In the genomic region with DNA sequence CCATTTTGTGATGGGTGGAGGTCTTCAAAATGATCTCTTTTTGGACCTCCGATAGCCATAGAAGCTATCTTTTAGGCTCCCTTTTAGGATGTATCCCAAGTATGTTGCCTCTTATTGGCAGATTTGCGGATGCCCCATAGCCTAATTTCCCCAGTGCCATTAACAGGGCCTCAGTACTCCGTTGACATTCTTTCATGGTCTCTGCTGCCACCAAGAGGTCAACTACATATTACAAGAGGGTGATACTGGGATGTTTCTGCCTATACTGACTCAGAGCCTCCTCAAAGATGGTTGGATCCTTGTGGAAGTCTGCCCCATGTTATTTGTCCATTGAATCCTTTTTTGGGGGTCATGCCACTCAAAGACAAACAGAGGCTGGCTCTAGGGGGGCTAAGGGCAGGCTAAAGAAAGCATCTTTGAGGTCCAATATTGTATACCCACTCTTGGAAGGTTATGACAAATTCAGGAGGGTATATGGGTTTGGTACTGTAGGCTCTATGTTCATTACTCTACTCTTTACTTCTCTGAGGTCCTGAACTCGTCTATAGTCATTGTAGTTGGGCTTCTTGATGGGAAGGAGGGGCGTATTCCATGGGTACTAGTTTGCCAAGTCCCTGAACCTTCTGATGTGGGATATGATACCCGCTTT, we compare ENCODE assay signal across 9 mouse cellular contexts. TPM values are rescaled to one million over a fixed set of nuclear protein-coding genes. Genes with fewer than 3 reads are reported as not detected.
A peak's percentile ranks its signal among the peaks of the same experiment; 100 is the strongest.
DNase-seq lines count a peak whose midpoint lies in the region; ATAC-seq and TF ChIP-seq lines count a peak whose summit lies in the region.
"Had no signal": no experiment of that assay in that cellular context is flagged by ENCODE, and none has a peak within 500 bp of the region (broad histone marks: within the 10 kb centered on the region; RNA-seq: fewer than 3 reads in every experiment).

No protein-coding gene starts in this region.

- H3K79me2 ChIP-seq in CH12.LX (replicated peaks; ENCODE audit: control insufficient read depth, extremely low read depth, insufficient read depth, poor library complexity, severe bottlenecking): no peaks in the 10 kb centered on the region

- no peak overlapping the region for H3K27ac ChIP-seq in CH12.LX (ENCODE audit: insufficient read depth, low read depth)
- no peak overlapping the region for H3K27ac ChIP-seq in heart, postnatal 0 days (ENCODE audit: low read depth)
- H3K27ac ChIP-seq in lung, embryonic 14.5 days (ENCODE audit: low read depth): no peak overlapping the region
- H3K27ac ChIP-seq: heart, embryonic 13.5 days had no signal

- in situ Hi-C loops in CH12.LX (cut with MboI; ENCODE audit: low pct_ligation_motif_present, low pct_unique_long_range_greater_than_20kb, low sequenced_read_pairs): loop anchor here (10.0 kb wide), 2 partner anchors 538 to 758 kb away; a partner anchor contains a TSS

- TF ChIP-seq EP300 in CH12.LX (IDR thresholded peaks at IDR 0.05; ENCODE audit: low read length): no peak
- TF ChIP-seq EP300 in heart, postnatal 0 days (IDR thresholded peaks at IDR 0.05; ENCODE audit: low read depth): no peak

- dilution Hi-C loops in CH12.LX (cut with MboI; ENCODE audit: extremely low pct_ligation_motif_present, extremely low pct_unique_long_range_greater_than_20kb, low sequenced_read_pairs): no loop called here

- DNase-seq in CH12.LX (ENCODE audit: extremely low read depth): peak; percentile 77
- DNase-seq in adrenal gland, adult 2 months: peak; percentile 82
- DNase-seq in embryo, embryonic 11 days: peak; percentile 82
- peak; percentile 57 for DNase-seq in heart, postnatal 0 days (ENCODE audit: low spot score)
- peak; percentile 81 for DNase-seq in kidney, postnatal 14 days
- DNase-seq in lung, embryonic 14.5 days: peak; percentile 93
- peak; percentile 65 to 68 for DNase-seq in urinary bladder, postnatal 36 days (ENCODE audit: low spot score in 2 of 2)

- H3K9ac ChIP-seq in CH12.LX (ENCODE audit: insufficient read depth, low read depth): no peak overlapping the region
- no peak overlapping the region for H3K9ac ChIP-seq in heart, postnatal 0 days (replicated peaks; ENCODE audit: low read depth, low read length)
- no peak overlapping the region for H3K9ac ChIP-seq in lung, embryonic 14.5 days
- H3K9ac ChIP-seq: heart, embryonic 13.5 days had no signal

- H3K27me3 ChIP-seq in CH12.LX (replicated peaks): no peaks in the 10 kb centered on the region
- H3K27me3 ChIP-seq in heart, postnatal 0 days (ENCODE audit: control insufficient read depth, insufficient read depth, low read length): no peaks in the 10 kb centered on the region
- H3K27me3 ChIP-seq in lung, embryonic 14.5 days (ENCODE audit: insufficient read depth, low read length): no peaks in the 10 kb centered on the region

- no peak for ATAC-seq in heart, postnatal 0 days (ENCODE audit: insufficient read depth, low read depth)
- ATAC-seq in lung, embryonic 14.5 days (ENCODE audit: insufficient read depth): peak; percentile 67
- peak; percentile 60; the same call in 1 of the 2 replicates for ATAC-seq in neutrophil, adult 5-6 weeks (ENCODE audit: extremely low read depth, insufficient number of reproducible peaks, low FRiP score, poor library complexity, severe bottlenecking)

- H3K4me2 ChIP-seq in CH12.LX (ENCODE audit: insufficient read depth, low read depth, poor library complexity, severe bottlenecking): no peak overlapping the region
- no peak overlapping the region for H3K4me2 ChIP-seq in heart, postnatal 0 days (ENCODE audit: low read depth, low read length)
- no peak overlapping the region for H3K4me2 ChIP-seq in lung, embryonic 14.5 days
- H3K4me2 ChIP-seq: heart, embryonic 13.5 days had no signal

- 0 out of 4 replicates have a peak, but pooled peaks cover 0 to 2% of the 10 kb centered on the region in 2 experiments for H3K4me1 ChIP-seq in CH12.LX (ENCODE audit: control insufficient read depth in 1 of 2, insufficient read depth in 2 of 2)
- H3K4me1 ChIP-seq in heart, postnatal 0 days (ENCODE audit: control insufficient read depth, insufficient read depth): 0 out of 2 replicates have a peak, but pooled peaks cover 4% of the 10 kb centered on the region
- H3K4me1 ChIP-seq in lung, embryonic 14.5 days (ENCODE audit: insufficient read depth): no peaks in the 10 kb centered on the region

- H3K9me3 ChIP-seq in CH12.LX (replicated peaks; ENCODE audit: low read length): no peaks in the 10 kb centered on the region
- H3K9me3 ChIP-seq in heart, postnatal 0 days (replicated peaks; ENCODE audit: control insufficient read depth, low read length): no peaks in the 10 kb centered on the region
- H3K9me3 ChIP-seq in lung, embryonic 14.5 days (ENCODE audit: low read depth, low read length): no peaks in the 10 kb centered on the region
- H3K9me3 ChIP-seq: heart, embryonic 13.5 days had no signal

- peak; percentile 72 to 89 for TF ChIP-seq CTCF in CH12.LX (conservative IDR thresholded peaks at IDR 0.05 in 1 of 2, IDR thresholded peaks at IDR 0.05 in 1 of 2; ENCODE audit: low read depth in 2 of 2, low read length in 2 of 2)
- TF ChIP-seq CTCF in heart, postnatal 0 days (IDR thresholded peaks at IDR 0.05; ENCODE audit: low read depth): peak; percentile 87
- TF ChIP-seq CTCF in lung, embryonic 14.5 days (IDR thresholded peaks at IDR 0.05; ENCODE audit: low read depth): peak; percentile 89

- TF ChIP-seq RAD21 in CH12.LX (IDR thresholded peaks at IDR 0.05; ENCODE audit: low read depth, low read length): peak; percentile 97

- no peaks in the 10 kb centered on the region for H3K36me3 ChIP-seq in CH12.LX (replicated peaks in 1 of 2; ENCODE audit: control insufficient read depth in 1 of 2, insufficient read depth in 1 of 2, low read length in 1 of 2)
- H3K36me3 ChIP-seq in heart, postnatal 0 days (replicated peaks; ENCODE audit: control insufficient read depth, insufficient read depth, low read length): no peaks in the 10 kb centered on the region
- H3K36me3 ChIP-seq in lung, embryonic 14.5 days (ENCODE audit: insufficient read depth): no peaks in the 10 kb centered on the region
- H3K36me3 ChIP-seq: heart, embryonic 13.5 days had no signal

- 44% methylated on average over 6 of the region's 6 CpGs for WGBS in heart, postnatal 0 days
- 41% methylated on average over 6 of the region's 6 CpGs for WGBS in lung, embryonic 14.5 days

- no peak overlapping the region for H3K4me3 ChIP-seq in CH12.LX (replicated peaks in 1 of 3; ENCODE audit: low read depth in 2 of 3, low read length in 2 of 3, poor library complexity in 1 of 3)
- H3K4me3 ChIP-seq in heart, postnatal 0 days (ENCODE audit: low read depth, low read length): no peak overlapping the region
- H3K4me3 ChIP-seq in lung, embryonic 14.5 days (ENCODE audit: low read depth, low read length): no peak overlapping the region
- H3K4me3 ChIP-seq: heart, embryonic 13.5 days had no signal

- no peak for TF ChIP-seq POLR2A in CH12.LX (IDR thresholded peaks at IDR 0.05; ENCODE audit: low read depth, low read length)

TF ChIP-seq in CH12.LX, 34 proteins besides CTCF, POLR2A, EP300 and RAD21:
- TF ChIP-seq SMC3 (IDR thresholded peaks at IDR 0.05; ENCODE audit: low read depth, low read length) (peak; percentile 78), GABPA (IDR thresholded peaks at IDR 0.05; ENCODE audit: insufficient replicate concordance, low read depth, low read length) (no peak), ZC3H11A (IDR thresholded peaks at IDR 0.05; ENCODE audit: low read depth, low read length) (peak; percentile 51; the same call in 1 of the 2 replicates)

RNA-seq across cellular contexts. Expression of a gene that starts 25.6 kb away (rescaled TPM):
- 1.2 and 1.3 TPM in 2 replicates for total RNA-seq in CH12.LX (2012; rRNA removed)
- total RNA-seq in CH12.LX (2014; rRNA removed): 0.50 and 0.79 TPM in 2 replicates
- 6.0 and 6.9 TPM in 2 replicates for polyA plus RNA-seq in CH12.LX (2012; ENCODE audit: insufficient read length, low read depth)
- 10 to 100 TPM; 21.8 to 27.9 TPM for total RNA-seq in adrenal gland, adult 2 months (2021)
- polyA plus RNA-seq in adrenal gland, adult 2 months (2012; rRNA removed): 22.5 and 23.1 TPM in 2 replicates
- 4.7 and 8.9 TPM in 2 replicates for total RNA-seq in heart, postnatal 0 days (2014; rRNA removed; ENCODE audit: low replicate concordance)
- 3.3 and 3.6 TPM in 2 replicates for polyA plus RNA-seq in heart, postnatal 0 days (2015; fragmentation: Nextera tagmentation; extraction: Ambion mirVana)
- polyA plus RNA-seq in lung, embryonic 14.5 days (2014; fragmentation: Nextera tagmentation; extraction: Ambion mirVana): 7.0 and 7.3 TPM in 2 replicates
- 23.4 and 23.7 TPM in 2 replicates for total RNA-seq in neutrophil, adult 5-6 weeks (2017)
